Mouse (Mus musculus): ENCODE results near the gene Taldo1. TPM values are rescaled to one million over a fixed set of nuclear protein-coding genes. Genes with fewer than 3 reads are reported as not detected.
A peak's percentile ranks its signal among the peaks of the same experiment; 100 is the strongest.
"Not testable (repeated sequence)": the region's sequence is repeated elsewhere in the genome, so short reads cannot be mapped to it uniquely, and the experiment has no call there.

Gene Taldo1
- polyA plus RNA-seq, 1 experiment = 259 TPM

DNA sequence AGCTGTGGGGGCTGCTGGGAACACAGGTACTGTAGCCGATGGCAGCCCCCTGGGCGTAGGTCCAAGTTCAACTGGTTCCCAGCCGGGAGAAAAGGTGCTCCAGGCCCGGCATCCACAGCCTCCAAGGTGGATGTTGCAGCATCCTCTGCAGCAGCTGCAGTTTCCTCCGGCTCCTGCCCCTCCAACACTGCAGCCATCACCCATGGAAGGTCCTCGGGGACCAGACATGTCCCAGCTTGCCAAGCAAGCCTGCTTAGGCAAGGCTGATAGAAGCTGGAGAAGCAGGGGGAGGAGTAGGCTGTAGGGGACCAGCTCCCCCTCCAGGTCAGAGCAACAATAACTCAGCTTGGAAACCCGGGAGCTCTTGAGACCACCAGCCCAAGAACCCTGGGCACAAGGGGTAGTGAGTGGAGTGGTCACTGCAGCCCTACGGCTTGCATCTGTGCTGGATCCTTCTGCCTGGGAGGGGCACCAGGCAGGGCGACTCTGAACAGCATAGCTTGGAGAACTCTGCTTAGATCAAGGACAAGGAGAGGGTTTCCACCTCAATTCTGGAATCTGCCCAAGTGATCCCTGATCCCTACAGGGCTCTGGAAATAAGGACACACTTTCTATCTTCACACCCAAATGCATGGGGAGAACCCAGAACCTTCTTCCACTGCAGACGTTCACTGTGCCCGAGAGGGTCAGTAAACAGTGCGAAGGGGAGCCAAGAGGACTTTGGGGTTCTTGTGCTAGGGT, 51.3 kb downstream of the Taldo1 start:
- H3K4me3 ChIP-seq = peak overlapping the region; percentile 38
- H3K36me3 ChIP-seq (ENCODE audit: control insufficient read depth, insufficient read depth) = no peaks in the 10 kb centered on the region
- TF ChIP-seq TCF3 (IDR thresholded peaks at IDR 0.05; ENCODE audit: insufficient read length, low read depth) = no peak
- TF ChIP-seq CEBPB (IDR thresholded peaks at IDR 0.05; ENCODE audit: insufficient read depth, poor library complexity, severe bottlenecking) = no peak
- TF ChIP-seq USF1 (IDR thresholded peaks at IDR 0.05; ENCODE audit: low read depth) = no peak
- no peak overlapping the region for H3ac ChIP-seq (ENCODE audit: control insufficient read depth, insufficient read length)
- peak overlapping the region; percentile 99 for H3K4me2 ChIP-seq (ENCODE audit: low read depth)
- H3K79me2 ChIP-seq (ENCODE audit: control insufficient read depth, insufficient read depth) = peaks cover 8% of the 10 kb centered on the region
- no peaks in the 10 kb centered on the region for H3K27me3 ChIP-seq (ENCODE audit: control insufficient read depth, insufficient read depth, insufficient read length)

DNA sequence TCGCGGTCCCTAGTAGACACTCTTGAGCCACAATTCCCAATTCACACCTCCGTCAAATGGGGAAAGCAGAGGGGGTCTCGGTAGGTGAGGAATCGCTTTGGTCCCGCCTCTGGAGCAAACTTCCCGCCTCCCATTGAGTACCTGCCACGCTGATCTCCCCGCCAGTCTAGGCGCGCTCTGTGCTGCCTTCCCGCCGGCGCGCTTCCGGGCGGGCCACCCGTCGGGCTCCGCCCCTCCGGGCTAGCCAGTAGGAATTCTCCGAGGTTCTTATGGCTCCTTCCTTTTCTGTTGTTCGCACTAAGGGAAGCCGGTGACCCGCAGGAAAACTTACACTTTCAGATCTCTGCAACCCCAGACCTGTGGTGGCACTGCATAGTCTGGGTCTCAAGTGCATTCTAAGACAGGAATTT, 51.8 kb downstream of the Taldo1 start, which contains the start of gene Pidd1:
Gene Pidd1, minus strand, starts transcription at position 198 of the 410 bp plus-strand sequence.
- H3K79me2 ChIP-seq (ENCODE audit: control insufficient read depth, insufficient read depth) = peaks cover 14% of the 10 kb centered on the region
- no peaks in the 10 kb centered on the region for H3K27me3 ChIP-seq (ENCODE audit: control insufficient read depth, insufficient read depth, insufficient read length)
- peaks cover 5% of the 10 kb centered on the region for H3K36me3 ChIP-seq (ENCODE audit: control insufficient read depth, insufficient read depth)
- H3K4me2 ChIP-seq (ENCODE audit: low read depth) = peak within 1 kb of the TSS; percentile 99
- peak within 1 kb of the TSS; percentile 38 for H3K4me3 ChIP-seq
- no peak within 1 kb of the TSS for H3ac ChIP-seq (ENCODE audit: control insufficient read depth, insufficient read length)
- TF ChIP-seq POLR2A (IDR thresholded peaks at IDR 0.05; ENCODE audit: insufficient read length, low read depth) (peak; percentile 54), E2F4 (IDR thresholded peaks at IDR 0.05; ENCODE audit: insufficient read depth) (peak; percentile 79), TCF3 (IDR thresholded peaks at IDR 0.05; ENCODE audit: insufficient read length, low read depth) (no peak), POLR2AphosphoS2 (IDR thresholded peaks at IDR 0.05; ENCODE audit: insufficient read length, low read depth) (peak; percentile 63)

DNA sequence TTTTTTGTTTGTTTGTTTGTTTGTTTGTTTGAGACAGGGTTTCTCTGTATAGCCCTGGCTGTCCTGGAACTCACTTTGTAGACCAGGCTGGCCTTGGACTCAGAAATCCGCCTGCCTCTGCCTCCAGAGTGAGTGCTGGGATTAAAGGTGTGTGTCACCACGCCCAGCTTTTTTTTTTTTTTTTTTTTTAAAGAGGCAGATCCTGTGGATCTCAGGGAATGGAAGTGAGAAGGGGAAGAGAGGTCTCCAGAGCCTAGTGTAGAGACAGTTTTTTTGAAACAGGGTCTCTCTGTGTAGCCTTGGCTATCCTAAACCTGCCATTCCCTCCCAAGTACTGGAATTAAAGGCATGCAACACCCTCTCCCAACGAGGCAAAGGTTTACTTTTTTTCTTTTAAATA, 54.4 kb downstream of the Taldo1 start:
- Histone ChIP-seq H3K4me3 (peak overlapping the region; percentile 95), H3K36me3 (ENCODE audit: control insufficient read depth, insufficient read depth) (peaks cover 14% of the 10 kb centered on the region), H3K79me2 (ENCODE audit: control insufficient read depth, insufficient read depth) (peaks cover 19% of the 10 kb centered on the region), H3K4me2 (ENCODE audit: low read depth) (peak overlapping the region; percentile 69)
- H3ac ChIP-seq (ENCODE audit: control insufficient read depth, insufficient read length); H3K27me3 ChIP-seq (ENCODE audit: control insufficient read depth, insufficient read depth, insufficient read length): not testable (repeated sequence)

DNA sequence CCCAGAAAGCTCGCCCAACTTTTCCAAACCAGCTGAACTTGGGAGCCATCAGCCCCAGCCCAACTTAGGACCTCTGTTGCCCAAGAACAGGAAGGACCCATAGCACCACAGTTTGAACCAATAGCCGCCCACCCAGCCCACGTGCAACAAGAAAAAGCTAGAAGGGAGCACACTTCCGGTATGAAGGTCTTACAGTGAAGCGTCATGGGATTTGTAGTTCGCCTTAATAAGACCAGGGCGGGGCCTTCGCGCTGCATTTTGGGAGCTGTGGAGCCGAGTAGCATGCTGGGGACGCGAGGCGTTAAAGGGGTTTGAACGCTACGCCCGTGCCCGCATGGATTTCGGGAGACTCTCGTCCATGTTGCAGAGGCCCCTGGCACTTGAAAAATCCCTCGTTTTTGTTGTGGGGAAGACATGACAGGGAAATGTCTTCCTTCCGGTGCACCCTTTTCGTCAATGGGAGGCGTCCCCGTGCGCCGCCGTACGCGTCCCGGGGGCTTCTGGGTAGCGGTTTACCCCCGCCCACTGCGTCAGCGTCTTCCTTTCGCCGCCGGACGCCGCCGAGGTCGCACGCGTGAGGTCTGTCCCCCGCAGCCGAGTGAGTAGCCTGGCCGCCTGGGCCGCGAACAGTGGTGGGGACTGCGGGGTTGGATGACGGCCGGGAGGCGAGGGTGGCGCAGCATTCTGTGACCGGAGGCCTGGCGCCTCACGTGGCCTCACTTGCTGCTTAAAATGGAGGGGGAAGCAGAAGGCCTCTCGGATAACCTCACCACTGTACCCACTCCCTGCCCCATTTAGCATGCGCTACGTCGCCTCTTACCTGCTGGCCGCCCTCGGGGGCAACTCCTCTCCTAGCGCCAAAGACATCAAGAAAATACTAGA, 55.4 kb downstream of the Taldo1 start, which contains the start of gene Rplp2:
Gene Rplp2, plus strand, starts transcription at position 261 of the 882 bp plus-strand sequence.
- Histone ChIP-seq H3K79me2 (ENCODE audit: control insufficient read depth, insufficient read depth) (peaks cover 19% of the 10 kb centered on the region), H3K4me2 (ENCODE audit: low read depth) (peak within 1 kb of the TSS; percentile 98)
- TF ChIP-seq REST (IDR thresholded peaks at IDR 0.05; ENCODE audit: insufficient read depth, insufficient read length) (peak; percentile 40), USF1 (IDR thresholded peaks at IDR 0.05; ENCODE audit: low read depth) (peak; percentile 80), MYOG (IDR thresholded peaks at IDR 0.05; ENCODE audit: control insufficient read depth in 1 of 3, insufficient read depth in 1 of 3, insufficient read length in 2 of 3, low read depth in 2 of 3) (no peak), E2F4 (IDR thresholded peaks at IDR 0.05; ENCODE audit: insufficient read depth) (no peak), POLR2AphosphoS2 (IDR thresholded peaks at IDR 0.05; ENCODE audit: insufficient read length, low read depth) (peak; percentile 96), MYOD1 (IDR thresholded peaks at IDR 0.05; ENCODE audit: control insufficient read depth in 1 of 3, insufficient read length in 2 of 3, low read depth in 2 of 3) (no peak), POLR2A (IDR thresholded peaks at IDR 0.05; ENCODE audit: insufficient read length, low read depth) (peak; percentile 99), CEBPB (IDR thresholded peaks at IDR 0.05; ENCODE audit: insufficient read depth, poor library complexity, severe bottlenecking) (0 out of 2 replicates have a peak, but pooled peaks have one; percentile 5), TCF3 (IDR thresholded peaks at IDR 0.05; ENCODE audit: insufficient read length, low read depth) (no peak), SRF (IDR thresholded peaks at IDR 0.05; ENCODE audit: control insufficient read depth, insufficient read length, low read depth) (peak; percentile 7), TCF12 (IDR thresholded peaks at IDR 0.05; ENCODE audit: insufficient read depth, poor library complexity, severe bottlenecking) (no peak), MAX (IDR thresholded peaks at IDR 0.05; ENCODE audit: low read depth) (peak; percentile 63)

DNA sequence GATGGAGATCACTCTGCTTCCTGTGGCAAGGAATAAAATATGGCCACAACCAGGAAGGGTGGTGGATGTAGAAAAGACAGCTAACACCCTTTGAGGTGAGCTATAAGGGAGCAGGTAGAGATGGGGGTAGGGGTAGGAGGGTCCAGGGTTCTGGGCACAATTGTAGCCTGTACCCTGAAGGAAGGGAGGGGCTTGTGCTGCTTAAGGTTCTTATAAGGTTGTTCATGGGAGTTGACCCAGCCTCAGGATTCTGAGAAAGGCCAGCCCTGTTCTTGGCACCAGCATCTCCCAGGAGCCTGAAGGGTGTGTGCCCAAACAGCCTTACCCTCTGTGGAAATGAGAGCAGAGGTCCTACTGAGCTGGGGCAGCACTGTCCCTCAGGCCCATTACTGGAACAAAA, 59.9 kb downstream of the Taldo1 start:
- Histone ChIP-seq H3K27me3 (ENCODE audit: control insufficient read depth, insufficient read depth, insufficient read length) (no peaks in the 10 kb centered on the region), H3K79me2 (ENCODE audit: control insufficient read depth, insufficient read depth) (peaks cover 19% of the 10 kb centered on the region), H3ac (ENCODE audit: control insufficient read depth, insufficient read length) (no peak overlapping the region), H3K4me2 (ENCODE audit: low read depth) (no peak overlapping the region), H3K36me3 (ENCODE audit: control insufficient read depth, insufficient read depth) (peaks cover 20% of the 10 kb centered on the region), H3K4me3 (no peak overlapping the region)
- TF ChIP-seq POLR2A (IDR thresholded peaks at IDR 0.05; ENCODE audit: insufficient read length, low read depth) = peak; percentile 24
- TF ChIP-seq MAX (IDR thresholded peaks at IDR 0.05; ENCODE audit: low read depth) = no peak
- TF ChIP-seq CEBPB (IDR thresholded peaks at IDR 0.05; ENCODE audit: insufficient read depth, poor library complexity, severe bottlenecking) = no peak
- TF ChIP-seq SRF (IDR thresholded peaks at IDR 0.05; ENCODE audit: control insufficient read depth, insufficient read length, low read depth) = no peak
- no peak for TF ChIP-seq TCF12 (IDR thresholded peaks at IDR 0.05; ENCODE audit: insufficient read depth, poor library complexity, severe bottlenecking)
- TF ChIP-seq MYOD1 (IDR thresholded peaks at IDR 0.05; ENCODE audit: control insufficient read depth in 1 of 3, insufficient read length in 2 of 3, low read depth in 2 of 3) = no peak
- TF ChIP-seq MYOG (IDR thresholded peaks at IDR 0.05; ENCODE audit: control insufficient read depth in 1 of 3, insufficient read depth in 1 of 3, insufficient read length in 2 of 3, low read depth in 2 of 3) = no peak
- no peak for TF ChIP-seq TCF3 (IDR thresholded peaks at IDR 0.05; ENCODE audit: insufficient read length, low read depth)
- no peak for TF ChIP-seq E2F4 (IDR thresholded peaks at IDR 0.05; ENCODE audit: insufficient read depth)
- no peak for TF ChIP-seq REST (IDR thresholded peaks at IDR 0.05; ENCODE audit: insufficient read depth, insufficient read length)
- peak; percentile 82 for TF ChIP-seq POLR2AphosphoS2 (IDR thresholded peaks at IDR 0.05; ENCODE audit: insufficient read length, low read depth)
- TF ChIP-seq USF1 (IDR thresholded peaks at IDR 0.05; ENCODE audit: low read depth) = no peak

More for the DNA sequence above, 55.4 kb downstream of the Taldo1 start, which contains the start of gene Rplp2:
- Histone ChIP-seq H3K36me3 (ENCODE audit: control insufficient read depth, insufficient read depth) (peaks cover 20% of the 10 kb centered on the region), H3K4me3 (peak within 1 kb of the TSS; percentile 95), H3K27me3 (ENCODE audit: control insufficient read depth, insufficient read depth, insufficient read length) (no peaks in the 10 kb centered on the region), H3ac (ENCODE audit: control insufficient read depth, insufficient read length) (peak within 1 kb of the TSS; percentile 96)

Measured in myocyte (in vitro differentiated cells).